Mouse (Mus musculus): ENCODE results near the gene Cdkal1.

- TF ChIP-seq TCF12 (IDR thresholded peaks at IDR 0.05; ENCODE audit: low read depth, low read length) (no peak), ZC3H11A (IDR thresholded peaks at IDR 0.05; ENCODE audit: low read depth, low read length) (no peak), EP300 (IDR thresholded peaks at IDR 0.05; ENCODE audit: low read length) (no peak), POLR2A (IDR thresholded peaks at IDR 0.05; ENCODE audit: low read depth, low read length) (no peak), CTCF (conservative IDR thresholded peaks at IDR 0.05 in 1 of 2, IDR thresholded peaks at IDR 0.05 in 1 of 2; ENCODE audit: low read depth in 2 of 2, low read length in 2 of 2) (no peak), RCOR1 (conservative IDR thresholded peaks at IDR 0.05; ENCODE audit: low read depth, low read length) (no peak), POLR2AphosphoS2 (IDR thresholded peaks at IDR 0.05; ENCODE audit: low read depth, low read length) (no peak), ZNF384 (IDR thresholded peaks at IDR 0.05; ENCODE audit: low read depth, low read length) (no peak), SMC3 (IDR thresholded peaks at IDR 0.05; ENCODE audit: low read depth, low read length) (no peak), MYC (IDR thresholded peaks at IDR 0.05; ENCODE audit: low read depth, low read length) (no peak), BHLHE40 (IDR thresholded peaks at IDR 0.05; ENCODE audit: low read depth, low read length) (no peak), JUN (IDR thresholded peaks at IDR 0.05; ENCODE audit: insufficient read depth, low read depth, low read length) (no peak)
These were observed 255.8 kb downstream of the Cdkal1 start for GRCm38 (mm10) chr13:29599646-29600045.
